Mouse (Mus musculus) brain, embryonic 18.5 days (tissue): ENCODE measurements around the gene Cfi.

Experiments used
- DNase-seq: peaks from one replicate; pipeline ENCODE4 v3.0.0-alpha.2; 2012; ENCODE audit warnings: low read depth, low spot score

Gene Cfi

DNA sequence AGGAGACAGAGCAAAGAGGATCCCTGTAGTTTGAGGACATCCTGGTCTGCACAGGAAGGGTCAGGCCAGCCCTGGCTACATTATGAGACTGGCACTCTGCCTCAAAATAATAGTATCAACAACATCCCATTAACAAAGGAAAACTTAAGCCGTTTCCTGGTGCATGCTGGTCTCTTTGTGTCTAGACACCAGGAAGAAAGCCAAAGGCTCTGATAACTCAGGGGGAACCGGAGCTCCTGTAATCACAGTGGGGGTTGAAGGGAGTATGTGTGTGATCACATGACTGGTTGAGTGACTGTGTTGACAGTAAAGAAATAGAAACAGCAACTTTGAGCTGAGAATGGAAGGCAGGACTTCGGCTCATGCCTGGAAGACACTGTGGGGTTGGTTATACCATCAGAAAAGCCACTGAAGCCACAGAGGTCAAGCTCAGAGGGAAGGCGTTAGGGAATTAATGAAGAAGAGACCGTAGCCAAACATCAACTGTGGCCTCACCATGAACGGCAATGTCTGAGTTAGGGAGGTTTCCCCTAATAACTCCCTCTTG is at the start of gene Cfi:
Cfi (plus strand) TSS at position 497 of the 547 bp plus-strand sequence.
- no peak for DNase-seq

DNA sequence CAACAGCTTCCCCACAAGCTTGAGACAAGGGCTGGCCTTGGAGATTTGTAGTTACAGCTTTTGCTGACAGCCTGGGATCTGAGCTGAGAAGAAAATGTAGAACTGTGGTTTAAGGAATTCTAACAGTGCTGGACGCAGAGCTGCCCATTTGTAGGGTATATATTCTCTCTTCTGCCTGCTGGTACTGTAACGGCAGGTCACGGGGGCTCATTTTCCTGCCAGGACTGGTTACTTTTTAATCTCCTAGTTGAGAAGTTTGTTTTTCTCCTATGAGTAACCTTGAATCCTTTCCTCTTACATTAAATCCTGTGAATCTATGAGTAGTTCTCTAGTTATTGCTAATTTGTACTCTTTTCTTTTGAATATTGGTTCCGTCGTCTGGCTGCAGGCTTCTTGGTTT is 41.9 kb upstream of the Cfi start:
- no peak for DNase-seq

DNA sequence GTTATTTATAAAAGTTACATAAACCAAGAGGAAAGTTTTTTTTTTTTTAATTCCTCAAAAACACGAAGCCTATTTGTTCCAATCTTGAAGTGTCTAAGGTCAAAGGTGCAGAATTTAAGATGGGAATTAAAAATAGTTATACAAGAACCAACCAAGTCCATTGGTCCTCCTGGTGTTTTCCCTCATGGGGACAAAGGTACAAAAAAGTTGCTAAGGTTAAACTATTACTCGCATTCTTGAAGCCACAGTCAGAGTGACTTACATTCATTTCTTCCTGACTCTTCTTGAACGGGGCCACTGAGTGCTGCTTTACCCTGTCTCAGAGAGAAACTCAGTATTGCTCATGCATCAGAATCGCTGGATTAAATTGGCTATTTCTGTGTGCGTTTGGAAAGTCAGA is 38.3 kb upstream of the Cfi start:
- no peak for DNase-seq

DNA sequence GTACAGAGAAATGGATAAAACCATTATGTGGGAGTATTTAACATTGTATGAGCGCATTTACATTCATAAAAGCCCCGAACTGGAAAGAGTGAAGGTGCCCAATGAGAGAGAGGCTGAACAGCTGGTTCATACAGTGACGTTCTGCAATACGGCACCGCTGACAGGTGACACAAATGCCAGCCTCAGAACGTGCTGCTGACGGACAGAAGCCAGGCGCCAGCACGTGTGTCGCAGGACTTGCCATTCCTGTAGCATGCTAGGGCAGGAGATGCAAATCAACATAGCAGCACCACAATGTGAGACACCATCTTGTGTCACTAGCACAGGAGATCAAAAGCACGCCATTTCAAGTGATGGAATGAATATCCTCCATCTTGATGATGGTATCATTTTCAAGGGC is 37.1 kb upstream of the Cfi start:
- no peak for DNase-seq

DNA sequence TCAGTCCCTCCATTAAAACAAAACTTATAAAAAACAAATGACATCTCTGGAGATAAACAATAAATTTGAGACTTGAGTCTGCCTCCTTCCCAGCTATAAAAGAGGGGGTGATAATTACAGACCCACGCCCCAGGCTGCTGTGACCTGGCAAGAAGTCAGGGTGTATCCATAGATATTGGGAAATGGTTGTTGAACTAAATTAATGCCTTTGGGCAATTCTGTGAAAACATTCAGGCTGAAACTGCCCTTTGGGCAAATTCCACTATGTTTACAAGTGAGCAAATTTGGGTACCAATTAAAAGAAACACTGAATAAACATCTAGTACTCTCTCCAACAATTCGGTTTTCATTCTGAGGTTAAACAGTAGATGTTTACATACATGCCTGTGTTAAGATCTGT is 36.7 kb upstream of the Cfi start:
- DNase-seq, result no peak

DNA sequence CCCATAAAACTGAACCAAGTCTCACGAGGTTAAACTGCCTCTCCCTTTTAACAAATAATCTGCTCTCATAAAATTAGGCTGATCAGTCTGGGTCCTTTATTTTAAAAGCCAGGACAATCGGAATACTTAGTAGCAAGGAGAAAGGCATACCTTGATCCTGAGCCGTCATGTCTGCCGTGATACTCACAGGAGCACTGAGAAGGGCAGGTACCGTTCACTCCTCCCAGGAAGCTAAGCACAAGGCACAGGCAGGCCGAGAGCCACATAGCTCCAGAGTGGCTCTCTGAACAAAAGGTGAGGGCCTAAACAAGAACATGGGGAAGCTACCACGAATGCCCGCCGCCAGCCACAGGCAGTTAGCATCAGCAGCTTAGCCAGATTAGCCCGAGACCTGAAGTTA is 31.9 kb upstream of the Cfi start, which contains the start of gene Lrit3:
Lrit3 (minus strand) TSS at position 266 of the 400 bp plus-strand sequence.
- DNase-seq, result no peak

DNA sequence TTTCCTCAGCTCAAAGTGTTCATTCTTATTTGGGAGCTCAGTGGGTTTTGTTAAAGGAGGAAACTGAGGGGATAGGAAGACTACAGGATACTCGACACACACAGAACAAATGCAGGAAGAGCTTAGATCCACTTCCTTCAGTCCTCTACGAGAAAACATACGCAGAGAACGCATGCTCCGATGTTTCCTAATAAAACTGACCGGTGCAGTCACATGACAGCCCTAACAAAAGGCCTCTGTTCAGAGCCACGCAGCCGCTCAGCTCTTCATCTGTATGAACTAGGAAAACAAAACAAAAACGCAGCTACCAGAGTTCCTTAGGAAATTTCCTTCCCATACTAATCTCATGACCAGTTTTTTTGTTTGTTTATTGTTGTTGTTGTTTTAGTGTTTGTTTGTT is 14.8 kb upstream of the Cfi start:
- DNase-seq, result no peak

DNA sequence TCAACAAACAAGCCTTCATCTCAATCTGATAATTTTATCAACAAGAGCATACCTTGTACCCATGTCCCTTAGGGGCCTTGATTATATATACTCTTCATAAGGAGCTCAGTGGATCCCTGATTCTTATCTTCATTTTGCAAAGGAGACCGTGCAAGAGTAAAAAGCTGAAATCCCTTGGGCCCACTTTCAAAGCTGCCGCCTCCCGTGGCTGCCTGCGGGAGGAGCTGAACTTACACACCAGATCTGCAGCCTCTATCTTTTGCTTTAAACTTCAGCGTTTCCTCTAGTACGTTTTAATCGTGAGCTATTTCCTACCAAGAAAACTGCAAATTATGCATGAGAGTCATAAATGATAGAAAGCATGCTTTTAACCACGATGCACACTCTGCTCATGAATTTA is 13.9 kb upstream of the Cfi start:
- no peak for DNase-seq

DNA sequence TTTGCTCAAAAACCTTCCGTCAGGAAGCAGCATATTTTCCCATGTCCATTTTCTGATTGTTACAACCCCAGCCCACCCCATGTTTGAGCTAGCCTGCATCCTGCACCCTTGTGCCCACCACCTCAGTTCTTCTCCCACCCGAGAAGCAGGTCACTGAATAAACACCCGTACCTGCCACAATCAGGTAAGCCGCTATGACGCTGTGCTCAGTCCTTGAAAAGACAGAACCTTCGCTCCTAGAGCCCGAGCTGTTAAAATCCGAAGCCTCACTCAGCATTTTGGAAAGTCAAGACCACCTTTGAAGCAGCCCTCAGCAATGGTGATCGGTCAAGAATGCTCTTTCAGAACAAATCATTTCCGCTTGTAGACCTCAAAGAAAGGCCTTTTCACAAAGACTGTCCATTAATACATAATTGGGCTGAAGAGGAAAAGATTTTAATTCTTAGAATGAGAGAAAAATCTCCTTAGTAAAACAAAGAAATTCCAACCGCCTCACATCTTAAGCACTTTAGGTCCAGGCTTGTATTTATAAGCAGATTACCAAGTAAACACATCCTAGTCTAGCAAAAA is 13.4 kb upstream of the Cfi start, which contains the start of gene Rrh:
Rrh (minus strand) TSS at position 382 of the 570 bp plus-strand sequence.
- DNase-seq, result no peak

DNA sequence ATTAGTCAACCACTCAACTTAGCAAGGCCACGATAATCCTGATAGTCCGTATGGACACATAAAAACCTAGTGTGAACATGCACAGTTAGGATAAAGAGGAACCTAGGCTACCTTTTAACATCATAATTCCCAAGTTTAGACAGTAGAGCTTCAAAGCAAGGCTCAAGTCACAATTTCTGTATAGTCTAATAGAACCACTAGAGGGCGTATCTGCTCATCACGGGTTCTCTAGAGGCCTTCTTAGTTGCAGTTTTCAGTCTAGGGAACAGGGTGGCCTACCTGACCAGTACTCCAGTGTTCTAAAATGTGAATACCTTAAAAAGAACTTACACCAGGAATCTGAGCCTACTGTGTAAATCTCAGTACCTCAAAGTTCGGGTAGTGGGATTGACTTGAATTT is 12.4 kb upstream of the Cfi start:
- DNase-seq, result no peak

DNA sequence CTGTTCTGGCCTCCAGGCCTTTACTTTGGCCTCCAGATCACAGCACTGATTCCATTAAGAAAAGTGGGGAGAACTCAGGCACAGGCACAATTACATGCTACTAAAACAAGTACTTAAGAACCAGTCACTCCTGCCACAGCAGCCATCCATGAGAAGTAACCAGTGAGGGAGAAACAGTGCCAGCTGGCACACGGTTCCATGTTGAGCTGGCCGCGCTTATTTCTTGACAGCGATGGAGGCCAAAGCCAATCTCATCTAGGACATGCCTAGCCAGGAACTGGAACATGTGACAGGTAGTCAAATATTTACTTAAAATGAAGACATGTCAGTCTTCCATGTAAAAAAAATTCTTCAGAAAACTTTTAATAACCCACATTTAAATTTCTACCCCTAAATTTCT is 11.5 kb upstream of the Cfi start:
- no peak for DNase-seq

DNA sequence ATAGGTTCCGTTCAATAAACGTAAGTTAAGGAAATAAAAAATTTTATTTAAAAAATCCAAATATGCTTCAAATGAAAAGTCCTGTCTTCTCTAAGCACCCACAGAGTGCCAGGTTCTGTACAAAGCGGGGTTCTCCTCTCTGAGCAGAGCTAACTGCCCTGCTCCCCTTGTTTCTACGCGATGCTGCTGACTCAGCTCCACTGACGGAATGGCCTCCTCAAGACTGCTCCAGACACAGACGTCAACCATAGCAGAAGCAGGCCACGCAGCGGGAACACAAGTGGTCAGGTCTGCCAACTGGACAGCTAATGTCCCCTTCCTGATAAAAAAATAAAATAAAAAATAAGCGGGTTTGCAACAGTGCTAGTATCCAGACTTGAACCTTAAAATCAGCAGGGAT is 10.8 kb upstream of the Cfi start:
- no peak for DNase-seq

DNA sequence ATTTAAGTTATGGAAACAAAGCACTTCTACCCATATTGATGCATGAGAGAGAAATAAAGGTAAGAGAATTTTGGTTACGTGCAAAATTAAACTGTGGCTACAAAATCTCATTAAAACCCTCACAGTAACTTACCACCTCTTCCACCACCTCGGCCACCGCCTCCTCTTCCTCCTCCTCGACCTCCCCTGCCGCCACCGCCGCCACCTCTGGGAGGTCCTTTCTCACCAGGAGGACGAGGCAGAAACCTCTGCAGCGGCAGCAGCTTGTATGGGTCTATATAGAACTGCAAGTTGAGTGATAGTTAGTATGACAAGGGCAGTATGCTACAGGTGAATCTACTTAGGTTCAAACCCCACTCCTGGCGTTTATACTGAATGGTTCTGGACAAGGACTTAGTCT is 9.0 kb upstream of the Cfi start:
- DNase-seq, result no peak

DNA sequence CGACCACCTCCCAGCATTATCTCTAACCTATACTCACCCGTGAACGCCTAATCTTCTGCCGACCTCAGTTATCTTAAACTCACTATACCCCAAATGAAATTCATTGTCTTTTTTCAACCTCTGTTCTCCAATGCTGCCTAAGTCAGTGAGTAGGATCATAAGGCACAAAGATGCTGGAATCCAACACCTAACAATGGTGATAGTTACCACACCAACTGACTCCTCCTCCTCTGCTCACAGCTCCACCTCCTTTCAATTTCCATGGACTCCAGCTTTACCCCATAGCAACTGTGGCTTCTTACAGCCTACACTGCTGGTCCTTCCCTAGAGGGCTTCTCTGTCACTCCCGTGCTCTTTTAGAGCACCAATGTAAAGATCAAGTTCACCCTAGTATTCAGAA is 8.0 kb upstream of the Cfi start:
- DNase-seq, result no peak

DNA sequence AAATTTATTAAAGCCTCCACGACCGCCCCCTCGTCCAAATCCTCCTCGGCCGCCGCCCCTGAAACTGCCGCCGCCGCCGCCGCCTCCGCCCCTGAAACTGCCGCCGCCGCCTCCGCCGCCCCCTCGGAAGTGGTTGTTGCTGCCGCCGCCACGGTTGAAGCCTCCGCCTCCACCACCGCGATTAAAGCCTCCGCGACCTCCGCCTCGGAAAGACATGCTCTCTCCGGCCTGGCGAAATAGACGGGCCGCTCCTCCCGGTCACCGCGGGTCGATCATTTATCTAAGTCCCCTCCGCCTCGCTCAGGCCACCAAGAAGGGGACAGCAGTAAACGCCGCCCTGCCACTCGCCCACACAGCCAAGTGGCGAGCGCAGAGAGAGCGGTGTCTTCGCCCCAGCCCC is 5.1 kb upstream of the Cfi start:
- DNase-seq, result no peak

DNA sequence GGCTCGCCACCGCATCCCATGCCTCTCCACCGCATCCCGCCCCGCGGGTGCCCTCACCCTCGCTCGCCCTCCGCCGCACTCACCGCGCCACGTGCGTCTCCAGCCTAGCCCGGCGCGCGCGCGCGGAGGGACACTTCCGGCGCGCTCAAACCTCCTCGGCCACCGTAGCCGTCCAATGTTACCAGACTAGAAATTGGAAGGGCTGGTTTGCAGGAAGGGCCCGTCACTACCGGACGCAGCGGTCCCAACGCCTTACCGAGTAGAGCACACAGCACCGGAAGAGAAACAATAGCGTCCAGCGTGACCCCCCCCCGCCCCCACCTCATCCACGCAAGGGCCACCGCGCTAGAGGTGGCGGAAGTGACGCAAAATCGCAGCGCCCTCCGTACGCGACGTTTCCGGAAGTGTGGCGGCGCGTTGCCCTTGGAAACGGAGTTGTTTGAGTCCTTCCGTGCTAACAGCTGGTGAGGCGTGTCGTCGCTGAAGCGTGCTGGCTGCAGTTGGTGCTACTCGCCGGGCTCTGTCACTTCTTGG is 4.6 kb upstream of the Cfi start, which contains the start of gene Gar1:
Gar1 (minus strand) TSS at position 362 of the 534 bp plus-strand sequence.
- DNase-seq, result peak; percentile 90

DNA sequence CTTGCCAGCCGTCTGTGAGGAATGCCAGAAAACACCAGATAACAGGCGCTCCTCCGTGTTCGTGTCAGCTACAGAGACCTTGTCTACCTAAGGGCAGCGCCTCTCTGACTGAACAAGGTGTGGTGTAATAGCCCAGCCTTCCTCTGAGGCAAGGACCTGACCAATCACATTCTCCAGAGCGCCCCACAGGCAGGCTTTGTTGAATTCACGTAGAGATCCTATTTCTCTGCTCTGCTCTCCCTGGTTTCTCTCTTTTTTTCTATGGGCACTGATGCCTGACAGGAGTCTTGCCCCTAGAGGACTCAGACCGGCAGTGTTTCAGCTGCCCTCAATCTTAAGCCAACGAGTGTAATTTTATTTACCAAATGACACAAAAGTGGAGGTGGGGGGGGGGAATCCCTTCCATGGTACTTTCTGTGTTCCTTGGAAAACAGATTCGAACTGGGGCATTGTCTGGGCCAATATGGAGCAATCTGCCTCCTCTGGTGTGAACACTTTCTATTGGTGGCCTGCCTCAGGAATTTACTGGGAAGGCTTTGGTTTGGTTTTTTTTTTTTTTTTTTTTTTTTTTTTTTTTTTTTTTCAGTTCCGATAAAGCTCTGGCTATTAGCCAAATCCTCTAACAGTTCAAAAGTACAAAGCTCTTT is 490 bp downstream of the Cfi start:
- DNase-seq, result no peak

DNA sequence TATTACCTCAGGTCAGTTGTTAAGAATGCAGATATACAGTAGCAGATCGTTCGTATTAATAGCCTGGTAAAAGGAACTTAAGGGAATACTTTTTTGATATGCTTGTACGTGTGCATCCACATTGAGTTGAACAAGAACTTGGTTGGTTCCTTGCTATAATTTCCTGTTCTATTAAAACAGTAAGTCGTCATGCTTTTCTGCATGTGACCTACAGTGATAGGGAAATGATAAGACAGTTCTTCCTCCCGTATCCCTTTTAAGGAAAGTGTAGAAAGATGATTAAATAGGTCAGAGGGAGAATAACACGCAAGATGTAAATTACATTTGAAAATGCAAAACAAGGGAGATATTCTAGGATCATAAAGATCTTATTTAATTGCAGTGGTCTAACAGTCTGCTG is 1.3 kb downstream of the Cfi start:
- DNase-seq, result no peak

DNA sequence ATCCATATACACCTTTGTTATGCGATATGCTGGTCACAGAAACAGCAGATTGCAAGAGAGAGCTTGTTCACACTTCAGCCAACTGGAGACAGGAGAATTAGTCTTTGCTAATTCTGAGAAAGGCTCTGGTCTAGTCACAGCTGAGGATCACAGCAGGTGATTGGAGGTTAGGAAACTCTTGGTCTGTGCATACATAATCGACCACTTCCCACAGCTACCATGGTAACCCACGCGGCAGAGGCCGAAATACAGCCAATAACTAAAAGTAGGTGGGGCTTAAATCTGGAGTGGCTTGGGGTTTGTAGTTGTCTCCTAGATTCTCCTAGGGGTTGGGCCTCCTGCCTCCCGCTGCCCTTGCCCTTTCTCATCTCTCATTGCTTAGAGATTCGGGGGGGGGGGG is 2.3 kb downstream of the Cfi start:
- no peak for DNase-seq

DNA sequence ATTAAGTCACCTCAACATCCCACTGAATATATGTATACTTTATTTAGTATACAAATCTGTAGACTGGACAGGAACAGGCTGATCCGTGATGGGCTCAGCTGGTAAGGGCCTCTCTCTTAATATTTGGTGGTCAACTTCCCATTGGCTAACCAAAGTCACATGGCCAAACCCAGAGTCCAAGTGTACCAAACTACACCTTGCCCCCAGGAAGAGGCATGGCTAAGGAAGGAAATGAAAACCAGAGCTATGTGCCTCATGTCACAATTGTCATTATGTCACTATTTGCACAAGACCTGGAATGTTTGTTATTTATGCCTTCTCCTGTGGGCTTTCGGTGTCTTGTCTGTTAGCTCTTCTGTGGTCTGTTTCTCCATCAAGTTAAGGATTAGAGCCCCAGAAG is 10.2 kb downstream of the Cfi start:
- DNase-seq, result no peak

DNA sequence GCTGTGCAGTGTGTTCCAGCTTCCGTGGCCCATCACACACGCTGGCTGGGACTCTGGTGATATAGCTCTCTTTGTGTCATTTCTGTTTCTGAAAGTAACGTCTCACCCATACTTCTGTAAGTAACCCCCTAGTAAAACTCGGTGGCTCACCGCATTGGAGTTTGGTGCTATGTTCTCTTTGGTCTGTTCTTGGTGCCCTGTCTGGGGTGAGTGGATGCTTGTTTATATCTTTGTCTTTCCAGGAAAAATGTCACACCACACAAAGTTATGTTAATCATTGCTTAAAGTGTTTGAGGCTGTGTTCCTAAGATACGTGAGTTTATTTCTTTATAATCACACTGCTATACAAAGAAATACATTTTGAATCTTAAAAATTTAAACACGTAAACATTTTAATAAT is 11.2 kb downstream of the Cfi start:
- no peak for DNase-seq

DNA sequence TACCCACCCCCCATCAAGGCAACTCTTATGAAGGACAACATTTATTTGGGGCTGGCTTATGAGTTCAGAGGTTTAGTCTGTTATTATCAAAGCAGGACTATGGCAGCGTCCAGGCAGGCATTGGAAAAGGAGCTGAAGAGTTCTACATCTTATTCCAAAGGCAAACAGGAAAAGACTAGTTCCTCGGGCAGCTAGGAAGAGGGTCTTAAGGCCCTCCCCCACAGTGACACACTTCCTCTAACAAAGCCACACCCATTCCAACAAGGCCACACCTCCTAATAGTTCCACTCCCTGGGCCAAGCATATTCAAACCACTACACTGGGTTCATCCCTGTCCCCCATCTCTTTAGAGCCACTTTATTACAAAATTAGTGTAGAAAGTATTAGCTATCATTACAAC is 26.9 kb downstream of the Cfi start:
- no peak for DNase-seq

DNA sequence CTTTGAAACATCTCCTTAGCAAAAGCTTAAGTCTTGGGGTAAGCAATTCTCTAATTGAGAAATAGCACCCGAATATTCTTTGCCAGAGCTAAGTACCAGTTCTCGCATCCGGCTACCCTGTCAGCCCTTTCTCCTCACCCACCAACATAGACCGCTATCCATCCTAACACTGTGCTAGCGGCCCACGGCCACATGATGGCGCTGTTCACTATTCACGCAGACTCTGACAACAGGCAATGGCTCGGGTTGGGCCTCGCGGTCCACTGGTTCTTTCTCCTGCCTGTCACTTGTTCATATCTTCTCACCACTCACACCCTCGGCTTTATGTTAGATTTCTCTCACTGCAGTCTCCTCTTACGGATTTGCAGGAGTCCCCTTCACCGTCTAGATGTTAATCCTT is 28.0 kb downstream of the Cfi start:
- DNase-seq, result no peak
